Mouse (Mus musculus) MEL (cell line): ENCODE results near the gene Sumf1. TPM values are rescaled to one million over a fixed set of nuclear protein-coding genes. Genes with fewer than 3 reads are reported as not detected.

ENCODE experiments used
- DNase-seq: peaks from one replicate; pipeline ENCODE4 v3.0.0; 2011; ENCODE audit warnings: low read depth, low spot score
- H3K27ac ChIP-seq: 2 replicates; pipeline ENCODE4 v1.5.1; 2012; ENCODE audit warnings: low read depth, mild to moderate bottlenecking, control low read depth, low read length, moderate library complexity; ENCODE audit not compliant: control insufficient read depth
- H3K27me3 ChIP-seq, 2 experiments: fragments of 150-350 bp in 1 of 2; sonication (generic) in 1 of 2; 2 replicates each; pipeline ENCODE4 v1.6.1; 2012; ENCODE audit warnings: low read length in 2 of 2, mild to moderate bottlenecking in 2 of 2, improper control_type of control experiment in 1 of 2, moderate library complexity in 1 of 2; ENCODE audit not compliant: insufficient read depth in 2 of 2, control insufficient read depth in 1 of 2
- H3K36me3 ChIP-seq, 2 experiments: 2 replicates each; pipeline ENCODE4 v1.6.1; 2012 to 2014; ENCODE audit warnings: low read length in 2 of 2, improper control_type of control experiment in 1 of 2, inconsistent platforms in 1 of 2, mild to moderate bottlenecking in 1 of 2; ENCODE audit not compliant: insufficient read depth in 2 of 2, control insufficient read depth in 1 of 2
- H3K4me1 ChIP-seq, 2 experiments: fragments of 150-350 bp in 1 of 2; sonication (generic) in 1 of 2; 2 replicates each; pipeline ENCODE4 v1.6.1; 2012; ENCODE audit warnings: low read length in 2 of 2, improper control_type of control experiment in 1 of 2, mild to moderate bottlenecking in 1 of 2; ENCODE audit not compliant: insufficient read depth in 2 of 2, control insufficient read depth in 1 of 2
- H3K4me3 ChIP-seq, 2 experiments: fragments of 150-350 bp in 1 of 2; sonication (generic) in 1 of 2; 2 replicates each; pipeline ENCODE4 v1.5.1; 2012; ENCODE audit warnings: low read depth in 2 of 2, low read length in 2 of 2, mild to moderate bottlenecking in 2 of 2, moderate library complexity in 2 of 2, control low read depth in 1 of 2, improper control_type of control experiment in 1 of 2; ENCODE audit not compliant: control insufficient read depth in 1 of 2, insufficient read depth in 1 of 2
- H3K79me2 ChIP-seq: 2 replicates; pipeline ENCODE4 v1.6.1; 2012; ENCODE audit warnings: mild to moderate bottlenecking, low read length, moderate library complexity; ENCODE audit not compliant: control insufficient read depth, poor library complexity, insufficient read depth
- H3K9ac ChIP-seq: 2 replicates; pipeline ENCODE4 v1.6.1; 2012; ENCODE audit warnings: low read depth, mild to moderate bottlenecking, control low read depth, low read length, moderate library complexity; ENCODE audit not compliant: control insufficient read depth, poor library complexity, severe bottlenecking
- H3K9me3 ChIP-seq: fragments of 150-350 bp; sonication (generic); replicated peaks from 2 replicates; pipeline ENCODE4 v1.6.1; 2012; ENCODE audit warnings: mild to moderate bottlenecking, low read length, improper control_type of control experiment, moderate library complexity; ENCODE audit not compliant: insufficient read depth
- CHD1 ChIP-seq: IDR thresholded peaks from 2 replicates; pipeline ENCODE4 v1.6.1; 2012; ENCODE audit warnings: low read depth, mild to moderate bottlenecking, inconsistent platforms, low read length, improper control_type of control experiment
- E2F4 ChIP-seq: IDR thresholded peaks from 2 replicates; pipeline ENCODE4 v1.6.1; 2011; ENCODE audit warnings: low read depth, low read length, improper control_type of control experiment, borderline replicate concordance
- ELF1 ChIP-seq: IDR thresholded peaks from 2 replicates; pipeline ENCODE4 v1.6.1; 2014; ENCODE audit warnings: low read depth, mild to moderate bottlenecking, inconsistent platforms, low read length, improper control_type of control experiment, moderate library complexity
- EP300 ChIP-seq, 2 experiments: IDR thresholded peaks; 2 replicates each; pipeline ENCODE4 v1.6.1; 2011; ENCODE audit warnings: improper control_type of control experiment in 2 of 2, low read length in 2 of 2, low read depth in 1 of 2, mild to moderate bottlenecking in 1 of 2
- ETS1 ChIP-seq: IDR thresholded peaks from 2 replicates; pipeline ENCODE4 v1.6.1; 2012; ENCODE audit warnings: low read depth, mild to moderate bottlenecking, inconsistent platforms, low read length, improper control_type of control experiment, moderate library complexity
- HCFC1 ChIP-seq: IDR thresholded peaks from 2 replicates; pipeline ENCODE4 v1.6.1; 2012; ENCODE audit warnings: low read depth, mild to moderate bottlenecking, inconsistent platforms, low read length, improper control_type of control experiment, moderate library complexity
- KAT2A ChIP-seq: conservative IDR thresholded peaks from 2 replicates; pipeline ENCODE4 v1.6.1; 2012; ENCODE audit warnings: low read depth, low read length, improper control_type of control experiment, inconsistent platforms
- MXI1 ChIP-seq: IDR thresholded peaks from 2 replicates; pipeline ENCODE4 v1.6.1; 2011; ENCODE audit warnings: mild to moderate bottlenecking, low read depth, low read length, improper control_type of control experiment
- MYB ChIP-seq: IDR thresholded peaks from 2 replicates; pipeline ENCODE4 v1.6.1; 2011; ENCODE audit warnings: mild to moderate bottlenecking, low read depth, low read length, improper control_type of control experiment
- MYC ChIP-seq: IDR thresholded peaks from 2 replicates; pipeline ENCODE4 v1.6.1; 2011; ENCODE audit warnings: low read depth, mild to moderate bottlenecking, low read length, improper control_type of control experiment, moderate library complexity
- NELFE ChIP-seq: IDR thresholded peaks from 2 replicates; pipeline ENCODE4 v1.6.1; 2011; ENCODE audit warnings: low read depth, low read length, improper control_type of control experiment
- NRF1 ChIP-seq: IDR thresholded peaks from 2 replicates; pipeline ENCODE4 v1.6.1; 2014; ENCODE audit warnings: low read depth, mild to moderate bottlenecking, inconsistent platforms, low read length, improper control_type of control experiment, moderate library complexity; ENCODE audit not compliant: poor library complexity, insufficient read depth, severe bottlenecking
- POLR2A ChIP-seq, 2 experiments: IDR thresholded peaks; 2 replicates each; pipeline ENCODE4 v1.6.1; 2011 to 2012; ENCODE audit warnings: low read length in 2 of 2, mild to moderate bottlenecking in 2 of 2, control low read depth in 1 of 2, improper control_type of control experiment in 1 of 2, low read depth in 1 of 2, moderate library complexity in 1 of 2; ENCODE audit not compliant: control insufficient read depth in 1 of 2, insufficient read depth in 1 of 2, poor library complexity in 1 of 2
- POLR2AphosphoS5 ChIP-seq: IDR thresholded peaks from 2 replicates; pipeline ENCODE4 v1.6.1; 2012; ENCODE audit warnings: low read depth, borderline replicate concordance, mild to moderate bottlenecking, inconsistent platforms, low read length, moderate library complexity, mixed read lengths
- SIN3A ChIP-seq: IDR thresholded peaks from 2 replicates; pipeline ENCODE4 v1.6.1; 2012; ENCODE audit warnings: low read length, improper control_type of control experiment, inconsistent platforms
- TAL1 ChIP-seq: IDR thresholded peaks from 2 replicates; pipeline ENCODE4 v1.6.1; 2012; ENCODE audit warnings: mild to moderate bottlenecking, inconsistent platforms, low read length, moderate library complexity, mixed read lengths
- TBP ChIP-seq: IDR thresholded peaks from 2 replicates; pipeline ENCODE4 v1.8.0; 2011; ENCODE audit warnings: low read depth, low read length, improper control_type of control experiment
- TCF12 ChIP-seq: IDR thresholded peaks from 2 replicates; pipeline ENCODE4 v1.6.1; 2014; ENCODE audit warnings: low read depth, mild to moderate bottlenecking, inconsistent platforms, low read length, improper control_type of control experiment, moderate library complexity
- UBTF ChIP-seq: IDR thresholded peaks from 2 replicates; pipeline ENCODE4 v1.6.1; 2012; ENCODE audit warnings: low read depth, mild to moderate bottlenecking, inconsistent platforms, low read length, improper control_type of control experiment, moderate library complexity, borderline replicate concordance; ENCODE audit not compliant: insufficient read depth
- ZC3H11A ChIP-seq: IDR thresholded peaks from 2 replicates; pipeline ENCODE4 v1.6.1; 2012; ENCODE audit warnings: low read depth, mild to moderate bottlenecking, inconsistent platforms, low read length, improper control_type of control experiment
- ZKSCAN1 ChIP-seq: IDR thresholded peaks from 2 replicates; pipeline ENCODE4 v1.6.1; 2012; ENCODE audit warnings: low read depth, mild to moderate bottlenecking, inconsistent platforms, low read length, improper control_type of control experiment, moderate library complexity
- ZMIZ1 ChIP-seq: IDR thresholded peaks from 2 replicates; pipeline ENCODE4 v1.6.1; 2012; ENCODE audit warnings: low read depth, mild to moderate bottlenecking, inconsistent platforms, low read length, improper control_type of control experiment, moderate library complexity
- ZNF384 ChIP-seq: IDR thresholded peaks from 2 replicates; pipeline ENCODE4 v1.6.1; 2012; ENCODE audit warnings: low read depth, mild to moderate bottlenecking, inconsistent platforms, low read length, improper control_type of control experiment
- polyA plus RNA-seq, 2 experiments: library from polyadenylated mRNA; stranded (reverse) in 1 of 2; unstranded in 1 of 2; fragments of >175 nt in 1 of 2; fragments of >200 nt in 1 of 2; gene quantifications; 2 replicates each; pipeline versions ENCODE4 v1.2.1 to v1.2.4; 2012; ENCODE audit warnings: low replicate concordance in 2 of 2, low read depth in 1 of 2; ENCODE audit not compliant: insufficient read length in 2 of 2, insufficient read depth in 1 of 2, missing spikeins in 1 of 2
- total RNA-seq: library from RNA; depleted of rRNA; stranded (reverse); fragments of 300-350 nt; gene quantifications from 2 replicates; pipeline ENCODE4 v1.2.3, GENCODE M21; 2012

Gene Sumf1
- total and polyA plus RNA-seq, 3 experiments: 9.4 to 11.2 TPM; not detected in 1

DNA sequence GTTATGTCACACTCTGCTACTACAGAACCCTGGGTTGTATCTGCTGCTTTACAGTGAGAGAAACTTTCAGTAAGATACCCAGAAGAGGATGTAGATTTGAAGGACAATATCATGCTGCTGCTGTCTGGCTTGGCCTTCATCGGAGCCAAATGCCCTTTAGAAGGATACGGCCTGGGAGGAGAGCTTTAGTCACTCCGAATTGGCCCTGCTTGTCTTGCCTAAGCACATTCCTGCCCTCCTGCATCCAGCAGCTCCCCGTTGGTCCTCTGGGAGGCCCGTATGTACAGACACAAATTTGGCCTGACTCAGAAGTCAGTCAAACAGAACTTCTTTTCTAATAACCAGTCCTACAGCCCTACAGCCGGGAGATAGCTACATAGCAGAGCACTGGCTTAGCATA is 49.2 kb upstream of the Sumf1 start:
- Histone ChIP-seq H3K79me2 (no peaks in the 10 kb centered on the region), H3K4me1 (no peaks in the 10 kb centered on the region), H3K36me3 (no peaks in the 10 kb centered on the region), H3K27me3 (no peaks in the 10 kb centered on the region), H3K9me3 (no peaks in the 10 kb centered on the region), H3K4me3 (no peak overlapping the region), H3K9ac (no peak overlapping the region), H3K27ac (no peak overlapping the region)
- TF ChIP-seq ZC3H11A (no peak), UBTF (no peak), ZMIZ1 (no peak), ELF1 (no peak), MYC (no peak), NELFE (no peak)
- no peak for DNase-seq

DNA sequence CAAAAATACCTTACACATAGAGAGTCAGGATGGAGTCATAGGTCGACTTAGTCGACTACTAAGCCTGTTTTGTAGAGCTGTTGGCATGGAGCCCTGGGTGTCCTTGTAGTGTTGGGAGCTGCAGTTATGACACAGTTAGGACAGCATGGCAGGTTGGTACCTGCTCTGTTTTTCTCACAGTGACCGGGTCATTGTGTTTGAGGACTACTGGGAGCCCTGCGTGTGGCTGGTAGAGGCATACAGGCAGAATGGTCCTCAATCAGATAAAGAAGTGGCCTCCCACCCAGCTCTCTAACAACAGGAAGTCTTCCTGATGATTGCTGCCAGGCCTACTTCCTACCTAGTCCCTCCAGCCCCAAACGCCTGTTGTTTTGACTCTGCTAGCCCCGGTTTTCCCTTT is 47.7 kb upstream of the Sumf1 start:
- H3K9me3 ChIP-seq: no peaks in the 10 kb centered on the region
- no peak overlapping the region for H3K4me3 ChIP-seq
- DNase-seq: no peak
- no peaks in the 10 kb centered on the region for H3K36me3 ChIP-seq
- no peak for TF ChIP-seq TBP
- no peak for TF ChIP-seq CHD1
- no peak for TF ChIP-seq ETS1
- no peak for TF ChIP-seq ZKSCAN1
- no peak for TF ChIP-seq TAL1
- TF ChIP-seq ZNF384: no peak
- no peak for TF ChIP-seq EP300 (IDR thresholded peaks at IDR 0.05; ENCODE audit: low read depth in 1 of 2, low read length in 2 of 2)
- TF ChIP-seq MXI1: no peak
- TF ChIP-seq ZMIZ1: no peak
- TF ChIP-seq E2F4: no peak
- no peak for TF ChIP-seq POLR2A (IDR thresholded peaks at IDR 0.05; ENCODE audit: control insufficient read depth in 1 of 2, insufficient read depth in 1 of 2, low read depth in 1 of 2, low read length in 2 of 2, poor library complexity in 1 of 2)
- TF ChIP-seq POLR2AphosphoS5: no peak
- TF ChIP-seq HCFC1: no peak
- no peak for TF ChIP-seq SIN3A
- TF ChIP-seq NELFE: no peak
- TF ChIP-seq KAT2A: no peak
- TF ChIP-seq NRF1: no peak
- no peak for TF ChIP-seq TCF12
- TF ChIP-seq MYB: no peak
- H3K79me2 ChIP-seq: no peaks in the 10 kb centered on the region
- H3K4me1 ChIP-seq: no peaks in the 10 kb centered on the region
- no peak overlapping the region for H3K9ac ChIP-seq
- H3K27me3 ChIP-seq: no peaks in the 10 kb centered on the region
- no peak overlapping the region for H3K27ac ChIP-seq
